Mouse (Mus musculus): ENCODE measurements around the gene Pptc7.

DNA sequence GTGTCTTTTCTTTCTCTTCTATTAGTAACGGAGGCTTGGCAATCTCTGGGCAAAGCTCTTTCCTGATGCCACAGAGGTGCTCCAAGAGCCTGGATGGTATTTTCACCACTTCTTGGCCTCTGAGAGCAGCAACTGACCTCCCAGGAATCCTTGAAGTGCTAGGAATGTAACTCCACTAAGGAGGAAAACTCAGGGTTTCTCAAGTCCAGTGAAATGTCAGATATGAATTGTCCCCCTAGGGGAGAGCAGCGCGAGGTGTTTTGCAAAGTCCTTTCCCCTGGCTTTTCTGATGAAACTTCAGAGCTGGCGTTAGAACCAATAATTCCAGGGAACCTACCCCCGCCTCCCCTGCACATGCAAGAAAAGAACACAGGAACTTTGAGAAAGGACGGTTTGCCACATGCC is 3.7 kb upstream of the Pptc7 start:
- no peak for TF ChIP-seq CTCF (IDR thresholded peaks at IDR 0.05; ENCODE audit: control insufficient read depth, insufficient read depth, low read length)
- TF ChIP-seq POLR2A (IDR thresholded peaks at IDR 0.05; ENCODE audit: borderline replicate concordance, control insufficient read depth, low read depth, low read length): no peak
